Mouse (Mus musculus) spleen, postnatal 10 days (tissue): ENCODE measurements around the gene Mbd3.

Experiments used
- DNase-seq, 2 experiments: peaks; one replicate each; pipeline ENCODE4 v3.0.0; 2021 to 2022; ENCODE audit warnings: low spot score in 2 of 2

The Mbd3 gene

DNA sequence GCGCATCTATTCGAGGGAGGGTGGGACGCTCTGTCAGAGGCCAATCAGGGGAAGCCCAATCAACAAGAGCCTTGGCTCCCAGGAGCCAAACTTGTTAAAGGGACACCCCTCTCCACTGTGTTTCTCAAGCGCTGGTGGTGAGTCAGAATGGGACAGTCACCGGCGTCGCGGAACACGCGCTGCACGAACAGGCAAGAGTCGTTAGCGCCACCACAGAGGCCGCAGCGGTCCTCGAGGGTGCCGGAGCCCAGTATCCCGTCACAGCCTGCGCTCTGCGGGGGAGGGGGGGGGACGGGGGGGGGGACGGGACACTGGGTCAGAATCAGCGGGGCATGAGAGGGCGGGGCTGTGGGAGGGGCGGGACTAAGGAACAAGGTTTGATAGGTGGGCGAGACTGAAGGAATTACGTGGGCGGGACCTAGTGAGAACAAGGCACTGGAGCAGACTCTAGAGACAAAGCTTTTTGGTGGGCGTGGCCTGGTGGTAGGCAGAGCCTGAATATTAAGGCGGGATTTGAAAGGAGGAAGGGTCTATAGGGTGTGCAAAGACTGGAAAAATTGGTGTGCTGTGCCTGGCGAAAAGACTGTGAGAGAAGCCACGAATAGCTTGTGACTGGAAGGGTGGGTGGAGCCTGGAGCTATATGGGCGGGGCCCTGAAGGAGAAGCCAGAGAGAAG lies 56.5 kb downstream of the Mbd3 start:
- DNase-seq: peak in 1 of 2 experiments; percentile 78
